Mouse (Mus musculus): ENCODE data around the gene Insyn1.

The Insyn1 gene

GRCm38 (mm10) chr9:58489133-58489864 lies 896 bp downstream of the Insyn1 start:
- DNase-seq, result peak; percentile 57

GRCm38 (mm10) chr9:58489865-58490165 lies 1.4 kb downstream of the Insyn1 start:
- DNase-seq, result no peak

DNA sequence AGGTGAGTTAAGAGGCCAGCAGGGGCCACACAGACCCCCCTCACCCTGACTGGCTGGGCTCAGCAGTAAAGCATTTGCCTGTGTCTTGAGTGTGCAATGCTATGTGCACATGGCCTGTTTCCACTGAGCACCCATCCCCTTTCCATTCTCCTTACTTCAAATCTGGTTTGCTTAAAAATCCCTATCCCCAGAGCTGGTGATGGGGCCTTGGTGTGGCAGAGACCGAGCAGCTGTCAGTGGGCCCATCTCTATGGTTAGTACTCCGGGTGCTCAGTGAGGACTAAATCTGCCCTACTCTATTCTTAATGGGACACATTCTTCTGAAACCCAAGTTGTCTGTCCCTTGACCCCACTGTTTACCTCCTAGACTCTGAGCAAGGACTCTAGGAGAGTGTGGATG lies 2.0 kb downstream of the Insyn1 start:
- DNase-seq, result no peak

- no peak for DNase-seq
These were observed 6.6 kb downstream of the Insyn1 start for GRCm38 (mm10) chr9:58495035-58495434.

- peak; percentile 41 for DNase-seq
These were observed 8.2 kb downstream of the Insyn1 start for GRCm38 (mm10) chr9:58496470-58497182.

GRCm38 (mm10) chr9:58497942-58498341 lies 9.5 kb downstream of the Insyn1 start:
- DNase-seq, result no peak

- no peak for DNase-seq
These were observed 12.5 kb downstream of the Insyn1 start for GRCm38 (mm10) chr9:58500946-58501345.

- no peak for DNase-seq
These were observed 19.0 kb downstream of the Insyn1 start for GRCm38 (mm10) chr9:58507216-58508005.

DNA sequence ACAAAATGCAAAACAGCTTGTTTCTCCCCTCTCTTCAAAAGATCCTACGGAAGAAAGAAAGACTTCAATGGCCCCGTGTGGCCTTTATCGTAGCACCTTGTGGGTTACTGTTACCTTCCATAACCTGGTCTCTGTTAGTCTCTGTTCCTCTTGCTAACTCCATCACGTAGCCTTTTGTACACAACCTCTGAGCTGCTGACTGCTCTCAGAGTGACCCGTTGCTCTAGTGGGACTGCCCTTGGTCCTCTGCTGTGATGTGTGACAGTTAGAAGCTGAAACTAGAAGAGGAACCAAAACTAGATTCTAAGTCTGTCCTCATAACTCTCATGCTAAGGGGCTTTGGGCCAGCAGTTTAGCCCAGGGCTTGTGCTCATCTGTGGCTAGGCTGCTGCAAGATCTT lies 22.0 kb downstream of the Insyn1 start:
- DNase-seq, result no peak

DNA sequence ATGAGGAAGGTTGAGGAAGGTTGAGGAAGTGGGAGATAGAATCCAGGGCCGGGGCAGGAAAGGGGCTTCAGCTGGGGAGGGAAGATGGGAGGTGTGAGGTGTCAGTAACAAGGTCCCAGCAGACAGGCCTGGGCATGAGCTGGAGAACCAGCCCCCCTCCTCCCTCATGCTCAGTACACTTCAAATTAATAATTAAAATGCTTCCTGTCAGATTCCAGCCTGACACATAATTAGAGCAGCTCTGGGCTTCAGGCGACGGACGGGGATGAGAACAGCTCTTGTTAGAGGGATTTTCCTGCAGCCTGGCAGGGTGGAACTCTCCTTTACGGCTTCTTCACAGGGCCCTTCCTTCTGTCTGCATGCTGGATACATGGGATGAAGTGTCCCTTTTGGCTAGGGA lies 25.3 kb downstream of the Insyn1 start:
- DNase-seq, result no peak

- DNase-seq, result peak; percentile 81
These were observed 28.1 kb downstream of the Insyn1 start for GRCm38 (mm10) chr9:58516480-58516879.

DNA sequence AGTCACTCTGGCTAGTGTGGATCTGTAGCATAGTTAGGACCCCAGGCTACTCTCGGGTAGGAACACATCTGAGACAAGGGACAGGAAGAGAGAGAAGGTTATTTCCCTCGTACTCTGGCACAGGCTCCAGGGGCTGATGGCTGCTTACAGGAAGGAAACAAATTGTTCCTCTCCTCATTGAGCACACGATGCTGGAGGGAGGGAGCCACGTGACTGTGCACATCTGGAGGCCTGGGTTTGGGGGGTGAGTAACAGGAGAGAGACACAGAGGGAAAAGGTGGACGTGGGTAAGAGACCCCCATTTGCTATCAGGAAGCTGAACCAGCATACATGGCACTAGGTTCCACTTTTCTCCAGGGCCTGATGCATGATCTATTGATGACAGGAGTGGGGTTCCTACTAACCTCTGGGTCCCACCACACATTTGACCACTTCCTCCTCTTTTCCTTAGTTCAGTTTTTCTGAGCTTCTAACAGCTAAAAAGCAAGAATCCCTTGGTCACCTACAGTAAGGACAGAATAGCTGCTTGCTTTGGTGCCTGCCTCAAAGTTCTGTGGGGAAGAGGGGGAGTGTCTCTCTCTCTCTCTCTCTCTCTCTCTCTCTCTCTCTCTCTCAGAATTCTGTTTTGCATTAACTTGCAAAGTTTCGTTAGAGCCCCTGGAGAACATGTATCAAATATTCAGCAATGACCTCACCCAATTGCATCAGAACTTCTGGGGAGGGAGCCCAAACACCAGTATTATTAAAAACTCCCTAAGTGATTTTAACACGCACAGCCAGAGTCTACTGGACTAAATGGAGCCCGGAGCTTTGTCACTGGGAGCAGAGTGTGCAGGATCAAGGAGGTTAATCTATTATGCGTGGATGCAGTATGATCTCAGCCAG lies 29.7 kb downstream of the Insyn1 start:
- DNase-seq, result no peak

DNA sequence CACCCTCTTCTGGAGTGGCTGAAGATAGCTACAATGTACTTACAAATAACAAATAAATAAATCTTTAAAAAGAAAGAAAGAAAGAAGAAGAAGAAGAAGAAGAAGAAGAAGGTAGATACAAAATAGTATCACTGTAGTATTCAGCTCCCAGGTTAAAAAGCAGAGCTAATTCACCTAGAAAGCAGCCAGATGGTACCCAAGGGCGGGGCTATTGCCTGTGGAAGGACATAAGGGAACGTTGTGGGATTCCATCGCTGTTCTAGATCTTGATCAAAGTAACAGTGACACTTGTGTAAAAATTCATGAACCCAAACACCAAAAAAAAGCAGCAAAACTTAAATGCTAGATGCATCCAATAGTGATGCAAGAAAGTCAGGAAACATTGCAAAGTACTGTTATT lies 31.6 kb downstream of the Insyn1 start:
- no peak for DNase-seq

- peak; percentile 83 for DNase-seq
These were observed 32.6 kb downstream of the Insyn1 start for GRCm38 (mm10) chr9:58520816-58521581.

- no peak for DNase-seq
These were observed 33.5 kb downstream of the Insyn1 start for GRCm38 (mm10) chr9:58521883-58522423.

GRCm38 (mm10) chr9:58525108-58525507 lies 36.7 kb downstream of the Insyn1 start:
- DNase-seq, result no peak

GRCm38 (mm10) chr9:58527841-58528240 lies 39.4 kb downstream of the Insyn1 start:
- no peak for DNase-seq

DNA sequence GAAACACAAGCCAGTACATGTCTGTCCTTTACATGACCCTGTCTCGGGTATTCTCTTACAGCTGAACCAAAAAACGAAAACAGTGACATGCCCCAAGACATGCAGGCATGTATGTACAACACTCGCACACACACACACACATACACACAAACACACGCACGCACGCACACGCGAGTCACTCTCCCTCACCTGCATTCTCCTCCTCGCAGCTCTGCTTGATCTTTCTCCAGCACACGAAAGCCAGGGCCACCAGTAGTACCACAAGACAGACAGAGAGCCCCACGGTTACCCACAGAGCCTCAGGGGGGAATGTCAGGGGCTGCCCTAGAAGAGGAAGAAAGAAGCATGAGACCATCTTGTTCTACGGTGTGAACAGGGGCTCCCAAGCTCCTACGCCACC lies 42.0 kb downstream of the Insyn1 start:
- no peak for DNase-seq

DNA sequence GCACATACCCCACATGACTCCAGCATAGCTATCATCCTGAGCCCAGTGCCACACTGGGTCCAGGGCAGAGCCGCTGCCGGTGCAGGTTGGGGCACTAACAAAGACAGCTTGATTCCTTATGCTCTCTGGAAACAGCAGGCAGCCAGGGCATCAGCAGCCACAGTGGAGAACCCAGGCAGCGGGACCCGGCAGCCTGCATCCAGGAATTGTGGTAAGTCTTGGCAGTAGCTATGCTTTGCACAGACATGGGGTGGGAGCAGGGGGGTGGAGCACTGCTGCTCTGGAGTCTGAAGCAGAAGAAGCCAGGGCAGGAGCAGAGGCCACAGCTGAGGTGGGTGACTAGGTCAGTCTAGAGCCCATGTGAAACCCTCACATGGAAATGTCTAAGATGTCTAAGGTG lies 43.8 kb downstream of the Insyn1 start:
- no peak for DNase-seq

GRCm38 (mm10) chr9:58533322-58533721 lies 44.9 kb downstream of the Insyn1 start:
- DNase-seq, result peak; percentile 83

GRCm38 (mm10) chr9:58534766-58535165 lies 46.4 kb downstream of the Insyn1 start:
- DNase-seq, result peak; percentile 64

Data from cerebellum, adult 11-12 months (tissue).